Mouse (Mus musculus) heart, postnatal 0 days (tissue): ENCODE measurements around the gene Zfp324. TPM values are rescaled to one million over a fixed set of nuclear protein-coding genes. Genes with fewer than 3 reads are reported as not detected.
A peak's percentile ranks its signal among the peaks of the same experiment; 100 is the strongest.

Experiments
- ATAC-seq: fragments of 200-750 bp; cut with Nextera tagmentation; 2 replicates; pipeline ENCODE4 v1.8.0; 2017; ENCODE audit warnings: low read depth, moderate number of reproducible peaks, moderate library complexity; ENCODE audit not compliant: insufficient read depth
- DNase-seq: peaks from one replicate; pipeline ENCODE4 v3.0.0-alpha.2; 2016; ENCODE audit warnings: low spot score
- H3K27ac ChIP-seq: fragments of 300-500 bp; sonication (generic); 2 replicates; pipeline ENCODE4 v1.5.1; 2014; ENCODE audit warnings: low read depth, mild to moderate bottlenecking
- H3K27me3 ChIP-seq: fragments of 300-500 bp; sonication (generic); 2 replicates; pipeline ENCODE4 v1.6.1; 2014; ENCODE audit warnings: low read length, mixed read lengths; ENCODE audit not compliant: control insufficient read depth, insufficient read depth
- H3K36me3 ChIP-seq: fragments of 300-500 bp; sonication (generic); replicated peaks from 2 replicates; pipeline ENCODE4 v1.6.1; 2014; ENCODE audit warnings: low read length, mixed read lengths; ENCODE audit not compliant: control insufficient read depth, insufficient read depth
- H3K4me1 ChIP-seq: fragments of 300-500 bp; sonication (generic); 2 replicates; pipeline ENCODE4 v1.6.1; 2014; ENCODE audit warnings: antibody characterized with exemption; ENCODE audit not compliant: control insufficient read depth, insufficient read depth
- H3K4me2 ChIP-seq: fragments of 300-500 bp; sonication (generic); 2 replicates; pipeline ENCODE4 v1.6.1; 2014; ENCODE audit warnings: low read depth, mild to moderate bottlenecking, low read length, moderate library complexity
- H3K4me3 ChIP-seq: fragments of 300-500 bp; sonication (generic); 2 replicates; pipeline ENCODE4 v1.5.1; 2014; ENCODE audit warnings: low read depth, low read length
- H3K9ac ChIP-seq: fragments of 300-500 bp; sonication (generic); replicated peaks from 2 replicates; pipeline ENCODE4 v1.6.1; 2014; ENCODE audit warnings: low read depth, low read length, mixed read lengths
- H3K9me3 ChIP-seq: fragments of 300-500 bp; sonication (generic); replicated peaks from 2 replicates; pipeline ENCODE4 v1.6.1; 2016; ENCODE audit warnings: low read length; ENCODE audit not compliant: control insufficient read depth
- CTCF ChIP-seq: IDR thresholded peaks from 2 replicates; pipeline ENCODE4 v1.5.1; 2016; ENCODE audit warnings: antibody characterized with exemption, control low read depth, low read depth
- EP300 ChIP-seq: IDR thresholded peaks from 2 replicates; pipeline ENCODE4 v1.6.1; 2016; ENCODE audit warnings: antibody characterized with exemption, low read depth
- WGBS: fragments of 180-500 bp; shearing (Covaris S2); extraction: QIAGEN DNeasy Blood & Tissue Kit; methylation state at CpG from one replicate; pipeline ENCODE4 v1.1.7; 2014; 5-methylcytosine and 5-hydroxymethylcytosine counted together
- polyA plus RNA-seq: library from polyadenylated mRNA; unstranded; fragments of >200 nt; fragmentation: Nextera tagmentation; extraction: Ambion mirVana; gene quantifications from 2 replicates; pipeline ENCODE4 v1.2.1, GENCODE M21; 2015
- total RNA-seq: library from RNA; depleted of rRNA; stranded (reverse); fragments of >200 nt; gene quantifications from 2 replicates; pipeline ENCODE4 v1.2.3, GENCODE M21; 2014; ENCODE audit warnings: low replicate concordance

The Zfp324 gene
- total and polyA plus RNA-seq, 2 experiments from 2014 or later, result 4.2 to 10.9 TPM

DNA sequence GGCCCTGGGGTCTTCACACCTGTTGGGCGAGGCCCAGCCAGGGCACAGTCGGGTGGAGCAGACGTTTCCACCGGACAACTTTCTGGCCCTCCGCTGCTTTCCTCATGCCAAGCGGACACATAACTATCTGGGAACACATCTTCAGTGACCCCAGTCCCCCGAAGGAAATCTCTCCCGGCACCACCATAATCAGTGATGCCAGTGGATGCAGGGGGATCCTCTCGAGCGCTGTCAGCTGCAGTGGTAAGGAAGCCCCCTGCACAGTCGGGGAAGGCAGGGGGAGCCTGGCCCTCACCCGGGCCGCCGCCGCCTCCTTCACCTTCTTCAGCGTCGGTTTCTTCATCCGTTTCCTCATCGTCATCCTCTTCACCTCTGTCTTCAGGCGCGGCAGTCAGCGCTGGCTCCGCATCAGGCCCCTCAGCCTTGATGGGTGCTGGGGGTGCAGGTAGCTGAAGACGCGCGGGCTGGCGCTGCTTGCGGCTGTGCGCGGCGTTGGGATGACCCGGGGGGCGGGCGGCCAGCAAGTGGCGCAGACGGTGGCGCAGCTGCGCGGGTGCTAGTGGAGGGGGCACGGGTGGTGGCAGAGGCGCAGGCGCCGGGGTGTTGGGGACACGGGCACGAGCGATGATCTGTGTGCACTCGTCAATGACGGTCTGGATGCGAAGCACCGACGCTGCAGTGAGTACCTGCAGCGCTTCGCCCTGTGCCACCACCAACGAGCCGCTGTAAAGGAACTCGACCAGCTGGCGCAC, 41.9 kb downstream of the Zfp324 start:
- DNase-seq (no peak), ATAC-seq (no peak)
- no peaks in the 10 kb centered on the region for H3K9me3 ChIP-seq
- peaks cover 38% of the 10 kb centered on the region for H3K36me3 ChIP-seq
- 56% methylated on average over 57 of the region's 57 CpGs for WGBS
- H3K27me3 ChIP-seq, result no peaks in the 10 kb centered on the region
- no peak for TF ChIP-seq EP300
- TF ChIP-seq CTCF, result no peak
- H3K4me1 ChIP-seq, result peaks cover 6% of the 10 kb centered on the region
- no peak overlapping the region for H3K4me2 ChIP-seq
- H3K4me3 ChIP-seq, result no peak overlapping the region
- 0 out of 2 replicates have a peak overlapping the region, but pooled peaks have one; percentile 47 for H3K27ac ChIP-seq
- H3K9ac ChIP-seq, result no peak overlapping the region

DNA sequence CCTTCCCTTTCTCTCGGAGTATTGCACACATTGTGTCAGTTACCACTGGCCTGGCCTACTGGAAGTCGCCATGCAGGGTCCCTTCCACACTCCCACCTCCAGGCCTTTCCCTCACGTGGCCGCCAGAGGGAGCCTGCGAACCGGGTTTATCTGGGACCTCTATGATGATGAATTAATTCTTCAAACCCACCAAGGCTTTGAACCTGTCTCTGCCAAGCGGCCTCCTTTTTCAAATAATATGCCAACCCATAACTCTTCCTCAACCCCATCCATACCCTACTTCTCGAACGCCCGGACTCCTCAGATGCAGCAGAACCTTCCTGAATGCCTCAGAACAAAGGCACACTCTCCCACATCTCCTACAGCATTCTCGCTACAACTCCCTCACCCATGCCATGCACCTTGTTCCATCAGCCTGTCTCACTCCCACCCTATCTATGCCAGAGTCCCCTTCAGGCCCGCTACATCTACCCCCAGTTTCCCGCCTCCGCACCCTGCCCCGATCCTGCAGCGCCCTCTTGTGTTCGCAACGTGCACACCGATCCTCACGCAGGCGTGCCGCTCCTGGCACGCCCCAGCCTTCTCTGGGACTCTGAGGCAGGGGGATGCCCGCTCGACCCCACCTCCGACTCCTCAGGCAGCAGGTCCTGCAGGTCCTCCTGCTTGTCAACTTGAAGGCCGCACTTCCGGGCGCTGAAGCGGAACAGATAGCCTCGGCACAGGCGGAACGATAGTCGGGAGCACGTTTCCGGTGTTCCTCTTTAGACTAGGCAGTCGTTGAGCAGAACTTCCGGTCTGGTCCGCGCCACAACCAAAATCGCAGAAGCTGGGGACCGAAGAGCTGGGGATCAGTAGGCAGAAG, 43.7 kb downstream of the Zfp324 start:
- peak overlapping the region; percentile 80 for H3K4me2 ChIP-seq
- peak overlapping the region; percentile 64 for H3K9ac ChIP-seq
- H3K4me3 ChIP-seq, result peak overlapping the region; percentile 73
- peak; percentile 79 for TF ChIP-seq CTCF
- no peak for TF ChIP-seq EP300
- ATAC-seq (peak; percentile 91), DNase-seq (peak; percentile 93)
- H3K27me3 ChIP-seq, result no peaks in the 10 kb centered on the region
- WGBS, result under 1% methylated on average over 42 of the region's 42 CpGs
- peaks cover 6% of the 10 kb centered on the region for H3K4me1 ChIP-seq
- H3K36me3 ChIP-seq, result peaks cover 35% of the 10 kb centered on the region
- H3K9me3 ChIP-seq, result no peaks in the 10 kb centered on the region
- H3K27ac ChIP-seq, result peak overlapping the region; percentile 90

DNA sequence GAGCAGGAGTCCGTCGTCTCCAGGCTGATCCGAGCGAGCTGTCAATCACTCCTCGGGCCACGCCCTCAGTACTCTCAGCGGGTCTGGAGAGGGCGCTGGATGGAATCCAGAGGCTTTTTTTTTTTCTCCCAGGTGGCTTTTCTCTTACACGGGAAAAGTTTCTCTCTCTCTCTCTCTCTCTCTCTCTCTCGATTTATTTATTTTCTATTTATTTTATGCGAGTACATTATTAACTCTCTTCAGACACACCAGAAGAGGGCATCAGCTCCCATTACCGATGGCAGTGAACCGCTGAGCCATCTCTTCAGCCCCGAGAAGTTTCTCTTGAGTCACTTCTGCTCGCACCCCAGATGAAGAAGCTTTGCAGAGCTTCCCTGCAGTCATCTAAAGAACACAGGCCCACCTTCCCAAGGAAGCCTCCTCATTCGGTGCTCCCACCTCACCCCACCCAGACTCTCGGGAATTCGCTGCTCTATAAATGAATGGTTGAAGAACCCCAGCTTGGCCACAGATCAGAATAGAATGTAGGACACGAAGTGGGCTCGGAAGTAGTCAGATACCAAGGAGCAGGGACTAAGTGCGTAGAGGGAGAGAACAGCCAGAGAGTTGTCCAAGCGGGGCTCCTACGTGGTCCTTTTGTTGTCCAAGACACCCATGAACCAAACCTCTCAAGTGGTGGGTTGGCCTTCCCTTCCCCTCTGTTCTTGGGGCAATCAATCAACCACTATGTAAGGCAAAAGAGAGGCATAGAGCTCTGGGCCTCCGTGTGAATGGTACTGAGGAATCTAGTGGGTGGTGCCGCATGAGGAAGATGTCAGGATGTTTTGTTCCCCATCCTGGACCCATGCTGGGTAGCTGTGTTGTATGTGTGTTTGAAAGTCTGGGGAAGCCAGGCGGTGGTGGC, 44.6 kb downstream of the Zfp324 start, which contains the start of gene Zbtb45:
TSS of gene Zbtb45 (minus strand) at position 30 of the 904 bp plus-strand sequence.
- ATAC-seq, result no peak
- H3K4me1 ChIP-seq, result peaks cover 6% of the 10 kb centered on the region
- H3K4me2 ChIP-seq, result peak within 1 kb of the TSS; percentile 80
- H3K27ac ChIP-seq, result peak within 1 kb of the TSS; percentile 90
- WGBS, result 13% methylated on average over 26 of the region's 26 CpGs
- no peaks in the 10 kb centered on the region for H3K9me3 ChIP-seq
- TF ChIP-seq EP300, result no peak
- no peak for TF ChIP-seq CTCF
- DNase-seq, result no peak
- H3K4me3 ChIP-seq, result peak within 1 kb of the TSS; percentile 73
- peaks cover 27% of the 10 kb centered on the region for H3K36me3 ChIP-seq
- H3K27me3 ChIP-seq, result no peaks in the 10 kb centered on the region
- peak within 1 kb of the TSS; percentile 64 for H3K9ac ChIP-seq

DNA sequence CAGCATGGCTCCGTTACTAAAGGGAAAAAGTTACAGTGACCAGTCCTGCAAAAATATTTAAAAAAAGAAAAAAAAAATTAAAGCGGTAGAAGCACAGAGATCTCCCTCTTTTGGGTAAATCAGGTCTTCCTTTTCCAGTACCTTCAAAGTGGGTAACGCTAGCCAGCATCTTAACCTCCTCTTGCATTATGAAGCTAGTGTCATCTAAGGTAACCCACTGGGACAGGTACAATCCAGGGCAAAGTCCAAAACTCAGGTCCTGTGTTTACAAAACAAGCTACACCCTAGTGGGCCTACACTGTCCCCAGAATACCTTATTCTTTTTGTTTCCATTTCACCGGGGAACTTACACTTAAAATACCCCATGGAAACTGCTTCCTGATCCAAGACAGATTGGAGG, 48.0 kb downstream of the Zfp324 start:
- Histone ChIP-seq H3K4me3 (no peak overlapping the region), H3K4me1 (peaks cover 6% of the 10 kb centered on the region), H3K4me2 (no peak overlapping the region), H3K9me3 (no peaks in the 10 kb centered on the region), H3K27ac (no peak overlapping the region), H3K9ac (no peak overlapping the region), H3K27me3 (no peaks in the 10 kb centered on the region), H3K36me3 (no peaks in the 10 kb centered on the region)
- DNase-seq, result no peak
- TF ChIP-seq EP300 (no peak), CTCF (no peak)
- WGBS, result 53% methylated on average over 4 of the region's 4 CpGs
- no peak for ATAC-seq
